Mouse (Mus musculus) urinary bladder, adult 2 months (tissue): ENCODE measurements around the gene Ccp110. TPM values are rescaled to one million over a fixed set of nuclear protein-coding genes. Genes with fewer than 3 reads are reported as not detected.

Experiments
- DNase-seq: peaks from one replicate; pipeline ENCODE4 v3.0.0; 2022; ENCODE audit warnings: low spot score
- polyA plus RNA-seq: library from polyadenylated mRNA; depleted of rRNA; stranded (reverse); fragments of >200 nt; gene quantifications from 2 replicates; pipeline ENCODE4 v1.2.3, GENCODE M21; 2012

Ccp110 gene
- polyA plus RNA-seq, 1 experiment: 11.7 TPM

DNA sequence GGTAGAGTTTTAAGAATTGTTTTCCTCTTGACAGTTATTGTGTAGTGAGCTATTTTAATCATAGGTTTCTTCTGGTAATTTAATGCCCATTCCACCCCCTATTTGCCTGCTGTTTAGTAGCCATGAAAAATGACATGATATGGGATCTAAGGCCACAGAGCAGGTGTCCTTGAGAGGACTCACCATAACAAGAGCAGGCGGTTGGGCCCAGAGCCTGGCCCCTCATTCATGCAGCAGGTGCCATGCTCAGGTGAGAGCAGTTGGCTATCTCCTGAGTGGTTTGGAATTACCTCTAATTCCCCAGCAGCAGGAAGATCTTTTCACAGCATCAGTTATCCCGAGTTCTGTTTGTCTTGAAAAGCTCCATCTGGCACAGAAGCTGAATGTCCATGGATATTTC lies 13.1 kb downstream of the Ccp110 start:
- no peak for DNase-seq

- no peak for DNase-seq
Measured at GRCm38 (mm10) chr7:118728846-118729587, 16.7 kb downstream of the Ccp110 start.

- no peak for DNase-seq
Measured at GRCm38 (mm10) chr7:118731781-118732180, 19.4 kb downstream of the Ccp110 start.

DNA sequence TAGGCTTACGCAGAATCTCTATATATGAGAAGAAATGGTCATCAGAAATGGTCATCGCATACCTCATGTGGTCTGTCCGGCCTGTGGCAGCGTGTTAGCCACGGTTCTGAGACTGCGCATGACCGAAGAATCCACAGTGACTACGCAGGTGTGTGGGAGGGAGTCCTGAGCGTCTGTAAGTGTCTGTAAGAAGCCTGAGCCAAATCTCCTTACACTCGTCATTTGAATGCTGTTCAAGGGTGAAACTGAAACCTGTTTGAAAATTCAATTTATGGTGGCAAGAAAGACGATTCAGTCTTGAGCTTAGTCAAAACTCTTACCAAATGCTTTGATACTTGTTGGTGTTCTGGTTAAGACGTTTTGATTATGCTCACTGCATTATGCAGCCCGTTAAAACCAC lies 20.9 kb downstream of the Ccp110 start:
- no peak for DNase-seq

- no peak for DNase-seq
Measured at GRCm38 (mm10) chr7:118738730-118739129, 26.4 kb downstream of the Ccp110 start.

- DNase-seq: peak; percentile 37
Measured at GRCm38 (mm10) chr7:118739975-118740531, 27.7 kb downstream of the Ccp110 start, which contains the start of gene Vps35l. Vps35l (plus strand) TSS chr7:118740226.

- peak; percentile 80 for DNase-seq
Measured at GRCm38 (mm10) chr7:118740532-118741338, 28.4 kb downstream of the Ccp110 start.

DNA sequence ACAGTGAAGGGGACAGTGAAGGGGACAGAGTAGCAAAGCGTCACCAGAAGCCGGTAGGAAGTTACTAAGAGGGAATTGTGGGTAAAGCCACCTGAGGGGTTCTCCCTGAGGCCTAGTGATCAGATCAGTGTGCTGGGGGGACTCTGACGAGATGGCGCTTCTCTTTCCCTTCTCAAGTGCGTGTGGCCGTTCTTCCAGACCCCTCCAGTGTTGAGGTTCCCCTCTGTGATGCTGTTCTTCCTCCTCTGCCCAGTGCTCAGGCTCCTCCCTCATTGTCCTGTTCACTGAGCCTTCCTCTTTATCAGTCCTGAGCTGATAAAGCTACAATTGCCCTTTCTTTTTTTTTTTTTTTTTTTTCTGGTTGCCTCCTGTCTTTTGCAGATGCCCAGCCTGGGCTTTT lies 29.9 kb downstream of the Ccp110 start:
- DNase-seq: no peak

DNA sequence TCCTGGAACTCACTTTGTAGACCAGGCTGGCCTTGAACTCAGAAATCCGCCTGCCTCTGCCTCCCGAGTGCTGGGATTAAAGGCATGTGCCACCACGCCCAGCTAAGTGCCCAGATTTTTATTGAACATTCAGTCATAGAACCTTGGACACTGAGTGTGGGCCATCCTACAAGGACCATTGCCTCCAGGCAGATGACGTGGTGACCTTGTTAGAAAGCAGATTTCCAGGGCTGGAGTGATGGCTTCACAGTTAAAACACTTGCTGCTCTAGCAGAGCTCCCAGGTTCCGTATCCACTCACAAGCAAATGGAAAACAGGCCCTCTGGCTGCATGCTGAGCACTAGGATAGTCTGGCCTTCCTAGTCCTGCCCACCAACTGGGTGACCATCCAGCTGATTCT lies 32.4 kb downstream of the Ccp110 start:
- DNase-seq: no peak

GRCm38 (mm10) chr7:118747891-118748672 lies 35.7 kb downstream of the Ccp110 start:
- DNase-seq: no peak

GRCm38 (mm10) chr7:118749706-118750105 lies 37.4 kb downstream of the Ccp110 start:
- DNase-seq: no peak

GRCm38 (mm10) chr7:118751625-118752024 lies 39.3 kb downstream of the Ccp110 start:
- DNase-seq: no peak

- no peak for DNase-seq
Measured at GRCm38 (mm10) chr7:118755756-118756155, 43.4 kb downstream of the Ccp110 start.

DNA sequence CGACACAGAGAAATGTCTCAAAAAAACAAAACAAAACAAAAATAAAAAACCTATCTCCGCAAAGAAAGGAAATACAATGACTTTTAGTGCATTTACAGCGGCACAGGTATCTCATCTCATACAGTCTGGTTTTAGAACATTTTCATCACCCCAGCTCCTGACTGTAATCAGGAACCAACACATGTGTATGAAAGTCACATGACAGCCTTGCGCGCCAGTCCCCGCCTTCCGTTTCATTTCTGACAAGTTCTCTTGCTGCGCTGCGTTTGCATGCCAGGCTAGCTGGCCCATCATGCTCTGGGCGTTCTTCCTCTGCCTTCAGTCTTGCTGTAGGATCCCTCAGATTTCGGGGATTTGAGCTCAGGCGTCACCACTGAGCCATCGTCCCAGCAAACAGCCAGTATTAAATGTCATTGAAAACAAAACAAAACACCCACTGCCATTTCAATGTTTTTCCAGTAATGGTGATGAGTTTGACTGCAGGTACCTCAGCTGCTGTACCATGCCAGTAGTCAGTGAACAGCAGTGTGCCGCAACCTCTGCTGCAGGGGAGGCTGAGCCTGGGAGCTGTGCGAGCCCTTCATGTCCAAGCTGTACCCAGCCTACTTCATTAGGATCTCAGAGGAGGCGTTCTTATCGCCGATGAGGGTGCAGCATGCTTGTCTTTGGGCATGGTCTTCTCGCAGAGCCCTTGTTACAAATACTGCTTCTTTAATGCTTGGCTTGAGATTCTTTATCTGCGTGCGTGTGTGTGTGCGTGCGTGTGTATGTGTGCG lies 44.3 kb downstream of the Ccp110 start:
- no peak for DNase-seq

- DNase-seq: no peak
Measured at GRCm38 (mm10) chr7:118758369-118758768, 46.0 kb downstream of the Ccp110 start.

- DNase-seq: no peak
Measured at GRCm38 (mm10) chr7:118759372-118759771, 47.0 kb downstream of the Ccp110 start.

DNA sequence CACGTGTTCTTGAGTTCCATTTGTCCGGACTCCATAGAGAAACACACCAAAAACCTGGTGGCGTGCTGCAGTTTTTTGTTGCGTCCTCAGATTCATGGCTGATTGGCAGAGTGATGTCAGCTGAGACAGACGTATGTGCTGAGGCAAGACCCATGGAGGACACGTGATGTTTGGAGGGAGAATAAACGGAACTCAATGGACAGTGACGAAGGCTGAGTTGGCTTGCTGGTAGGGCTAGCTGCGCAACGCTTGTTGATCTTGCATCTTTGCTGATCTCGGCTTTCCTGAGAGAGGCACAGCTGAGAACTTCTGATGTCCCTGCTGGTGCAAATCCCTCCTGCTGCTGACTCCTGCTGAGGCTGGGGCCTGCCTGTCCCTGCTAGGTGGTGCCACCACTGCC lies 51.6 kb downstream of the Ccp110 start:
- no peak for DNase-seq

- DNase-seq: no peak
Measured at GRCm38 (mm10) chr7:118764725-118765124, 52.4 kb downstream of the Ccp110 start.

GRCm38 (mm10) chr7:118765604-118766003 lies 53.3 kb downstream of the Ccp110 start:
- DNase-seq: no peak

- no peak for DNase-seq
Measured at GRCm38 (mm10) chr7:118766119-118766833, 53.9 kb downstream of the Ccp110 start.
